Mouse (Mus musculus): ENCODE measurements around the gene Nek11. TPM values are rescaled to one million over a fixed set of nuclear protein-coding genes. Genes with fewer than 3 reads are reported as not detected.

Nek11 gene
- polyA plus RNA-seq (2016; fragmentation: Nextera tagmentation; extraction: Ambion mirVana), result 0.23 and 0.50 TPM in 2 replicates

GRCm38 (mm10) chr9:105395218-105395627 lies at the start of gene Nek11, which contains the start of gene Aste1:
Nek11 (minus strand) TSS chr9:105395524.
Aste1 (plus strand) TSS chr9:105395392.
- H3K27me3 ChIP-seq (ENCODE audit: poor library complexity, severe bottlenecking), result 0 out of 2 replicates have a peak, but pooled peaks cover 5% of the 10 kb centered on the region
- peaks cover 29% of the 10 kb centered on the region for H3K4me1 ChIP-seq
- no peaks in the 10 kb centered on the region for H3K9me3 ChIP-seq
- under 1% methylated on average over 44 of the region's 44 CpGs for WGBS
- peak; percentile 93 for DNase-seq (ENCODE audit: extremely low spot score, low spot score)
- peaks cover 33% of the 10 kb centered on the region for H3K36me3 ChIP-seq (replicated peaks)
- peak within 1 kb of the TSS; percentile 87 for H3K27ac ChIP-seq
- peak within 1 kb of the TSS; percentile 78 for H3K4me3 ChIP-seq

GRCm38 (mm10) chr9:105408549-105408948 lies 13.2 kb upstream of the Nek11 start:
- no peak overlapping the region for H3K27ac ChIP-seq
- 93% methylated on average over 6 of the region's 6 CpGs for WGBS
- H3K36me3 ChIP-seq (replicated peaks), result peaks cover 71% of the 10 kb centered on the region
- DNase-seq (ENCODE audit: extremely low spot score, low spot score), result no peak
- H3K9me3 ChIP-seq, result no peaks in the 10 kb centered on the region
- H3K27me3 ChIP-seq (ENCODE audit: poor library complexity, severe bottlenecking), result no peaks in the 10 kb centered on the region
- H3K4me1 ChIP-seq, result no peaks in the 10 kb centered on the region
- no peak overlapping the region for H3K4me3 ChIP-seq

GRCm38 (mm10) chr9:105394720-105395119 lies 604 bp downstream of the Nek11 start:
- peaks cover 28% of the 10 kb centered on the region for H3K36me3 ChIP-seq (replicated peaks)
- 15% methylated on average over 11 of the region's 11 CpGs for WGBS
- peak overlapping the region; percentile 87; the same call in 1 of the 2 replicates for H3K27ac ChIP-seq

GRCm38 (mm10) chr9:105390616-105391015 lies 4.7 kb downstream of the Nek11 start:
- no peaks in the 10 kb centered on the region for H3K9me3 ChIP-seq
- no peak overlapping the region for H3K27ac ChIP-seq
- WGBS, result 68% methylated on average over 5 of the region's 5 CpGs
- 0 out of 2 replicates have a peak, but pooled peaks cover 5% of the 10 kb centered on the region for H3K27me3 ChIP-seq (ENCODE audit: poor library complexity, severe bottlenecking)
- H3K4me1 ChIP-seq, result peaks cover 7% of the 10 kb centered on the region
- no peak for DNase-seq (ENCODE audit: extremely low spot score, low spot score)
- H3K4me3 ChIP-seq, result no peak overlapping the region
- no peaks in the 10 kb centered on the region for H3K36me3 ChIP-seq (replicated peaks)

More at GRCm38 (mm10) chr9:105394720-105395119, 604 bp downstream of the Nek11 start:
- Histone ChIP-seq H3K27me3 (ENCODE audit: poor library complexity, severe bottlenecking) (0 out of 2 replicates have a peak, but pooled peaks cover 5% of the 10 kb centered on the region), H3K9me3 (no peaks in the 10 kb centered on the region), H3K4me1 (peaks cover 29% of the 10 kb centered on the region), H3K4me3 (peak overlapping the region; percentile 78)
- no peak for DNase-seq (ENCODE audit: extremely low spot score, low spot score)

GRCm38 (mm10) chr9:105389289-105389688 lies 6.0 kb downstream of the Nek11 start:
- Histone ChIP-seq H3K4me1 (no peaks in the 10 kb centered on the region), H3K27ac (no peak overlapping the region), H3K9me3 (no peaks in the 10 kb centered on the region), H3K4me3 (no peak overlapping the region), H3K27me3 (ENCODE audit: poor library complexity, severe bottlenecking) (0 out of 2 replicates have a peak, but pooled peaks cover 1% of the 10 kb centered on the region), H3K36me3 (replicated peaks) (no peaks in the 10 kb centered on the region)
- DNase-seq (ENCODE audit: extremely low spot score, low spot score), result peak; percentile 52
- 23% methylated on average over 4 of the region's 4 CpGs for WGBS

GRCm38 (mm10) chr9:105387403-105387802 lies 7.9 kb downstream of the Nek11 start:
- no peak overlapping the region for H3K4me3 ChIP-seq
- no peak for DNase-seq (ENCODE audit: extremely low spot score, low spot score)
- H3K4me1 ChIP-seq, result no peaks in the 10 kb centered on the region
- H3K27ac ChIP-seq, result no peak overlapping the region
- WGBS, result 86% methylated on average over 5 of the region's 5 CpGs
- no peaks in the 10 kb centered on the region for H3K36me3 ChIP-seq (replicated peaks)
- no peaks in the 10 kb centered on the region for H3K27me3 ChIP-seq (ENCODE audit: poor library complexity, severe bottlenecking)
- H3K9me3 ChIP-seq, result no peaks in the 10 kb centered on the region

- H3K4me1 ChIP-seq, result no peaks in the 10 kb centered on the region
- 86% methylated on average over 8 of the region's 8 CpGs for WGBS
- DNase-seq (ENCODE audit: extremely low spot score, low spot score), result no peak
- no peaks in the 10 kb centered on the region for H3K27me3 ChIP-seq (ENCODE audit: poor library complexity, severe bottlenecking)
- H3K4me3 ChIP-seq, result no peak overlapping the region
- H3K27ac ChIP-seq, result no peak overlapping the region
- no peaks in the 10 kb centered on the region for H3K36me3 ChIP-seq (replicated peaks)
- no peaks in the 10 kb centered on the region for H3K9me3 ChIP-seq
These were observed 15.7 kb downstream of the Nek11 start for GRCm38 (mm10) chr9:105379533-105380145.

- no peak overlapping the region for H3K27ac ChIP-seq
- no peak overlapping the region for H3K4me3 ChIP-seq
- H3K36me3 ChIP-seq (replicated peaks), result no peaks in the 10 kb centered on the region
- no peaks in the 10 kb centered on the region for H3K9me3 ChIP-seq
- WGBS, result 78% methylated on average over 3 of the region's 3 CpGs
- H3K27me3 ChIP-seq (ENCODE audit: poor library complexity, severe bottlenecking), result no peaks in the 10 kb centered on the region
- DNase-seq (ENCODE audit: extremely low spot score, low spot score), result no peak
- no peaks in the 10 kb centered on the region for H3K4me1 ChIP-seq
These were observed 17.7 kb downstream of the Nek11 start for GRCm38 (mm10) chr9:105377622-105378021.

GRCm38 (mm10) chr9:105376954-105377530 lies 18.3 kb downstream of the Nek11 start:
- no peaks in the 10 kb centered on the region for H3K9me3 ChIP-seq
- DNase-seq (ENCODE audit: extremely low spot score, low spot score), result no peak
- no peaks in the 10 kb centered on the region for H3K36me3 ChIP-seq (replicated peaks)
- no peaks in the 10 kb centered on the region for H3K4me1 ChIP-seq
- 89% methylated on average over 7 of the region's 7 CpGs for WGBS
- H3K4me3 ChIP-seq, result no peak overlapping the region
- H3K27me3 ChIP-seq (ENCODE audit: poor library complexity, severe bottlenecking), result no peaks in the 10 kb centered on the region
- H3K27ac ChIP-seq, result no peak overlapping the region

GRCm38 (mm10) chr9:105376411-105376810 lies 18.9 kb downstream of the Nek11 start:
- 83% methylated on average over 7 of the region's 7 CpGs for WGBS
- H3K4me1 ChIP-seq, result no peaks in the 10 kb centered on the region
- H3K4me3 ChIP-seq, result no peak overlapping the region
- H3K36me3 ChIP-seq (replicated peaks), result no peaks in the 10 kb centered on the region
- H3K9me3 ChIP-seq, result no peaks in the 10 kb centered on the region
- no peaks in the 10 kb centered on the region for H3K27me3 ChIP-seq (ENCODE audit: poor library complexity, severe bottlenecking)
- no peak for DNase-seq (ENCODE audit: extremely low spot score, low spot score)
- no peak overlapping the region for H3K27ac ChIP-seq

- 80% methylated on average over 5 of the region's 5 CpGs for WGBS
- no peak for DNase-seq (ENCODE audit: extremely low spot score, low spot score)
These were observed 21.0 kb downstream of the Nek11 start for GRCm38 (mm10) chr9:105374361-105374760.

GRCm38 (mm10) chr9:105368605-105369004 lies 26.7 kb downstream of the Nek11 start:
- WGBS, result 89% methylated on average over 3 of the region's 3 CpGs
- H3K4me3 ChIP-seq, result no peak overlapping the region
- no peaks in the 10 kb centered on the region for H3K4me1 ChIP-seq
- no peak for DNase-seq (ENCODE audit: extremely low spot score, low spot score)
- no peaks in the 10 kb centered on the region for H3K36me3 ChIP-seq (replicated peaks)
- no peaks in the 10 kb centered on the region for H3K27me3 ChIP-seq (ENCODE audit: poor library complexity, severe bottlenecking)
- no peaks in the 10 kb centered on the region for H3K9me3 ChIP-seq
- no peak overlapping the region for H3K27ac ChIP-seq

More at GRCm38 (mm10) chr9:105374361-105374760, 21.0 kb downstream of the Nek11 start:
- Histone ChIP-seq H3K4me1 (no peaks in the 10 kb centered on the region), H3K27ac (no peak overlapping the region), H3K27me3 (ENCODE audit: poor library complexity, severe bottlenecking) (no peaks in the 10 kb centered on the region), H3K36me3 (replicated peaks) (no peaks in the 10 kb centered on the region), H3K4me3 (no peak overlapping the region), H3K9me3 (no peaks in the 10 kb centered on the region)

GRCm38 (mm10) chr9:105366199-105366598 lies 29.1 kb downstream of the Nek11 start:
- Histone ChIP-seq H3K36me3 (replicated peaks) (no peaks in the 10 kb centered on the region), H3K4me1 (no peaks in the 10 kb centered on the region), H3K27ac (no peak overlapping the region), H3K9me3 (no peaks in the 10 kb centered on the region), H3K27me3 (ENCODE audit: poor library complexity, severe bottlenecking) (no peaks in the 10 kb centered on the region), H3K4me3 (no peak overlapping the region)
- DNase-seq (ENCODE audit: extremely low spot score, low spot score), result no peak
- whole genome bisulfite sequencing, result 92% methylated on average over 4 of the region's 4 CpGs

Measured in forebrain, embryonic 10.5 days (tissue).